Mouse (Mus musculus): ENCODE results near the gene Gm14408. TPM values are rescaled to one million over a fixed set of nuclear protein-coding genes. Genes with fewer than 3 reads are reported as not detected.
"Not testable (repeated sequence)": the region's sequence is repeated elsewhere in the genome, so short reads cannot be mapped to it uniquely, and the experiment has no call there.

The Gm14408 gene
- polyA plus RNA-seq (2016; fragmentation: Nextera tagmentation; extraction: Ambion mirVana), result not detected in 2 replicates

GRCm38 (mm10) chr2:176830840-176831239 is at the start of gene Gm14408:
Gene Gm14408 (plus strand): TSS chr2:176831140.
- not testable (repeated sequence) for H3K36me3 ChIP-seq (replicated peaks); H3K4me1 ChIP-seq; H3K4me3 ChIP-seq; DNase-seq (ENCODE audit: extremely low spot score, low spot score); H3K9me3 ChIP-seq; H3K27ac ChIP-seq; H3K27me3 ChIP-seq (ENCODE audit: poor library complexity, severe bottlenecking)
- WGBS, result 61% methylated on average over 1 of the region's 3 CpGs

- not testable (repeated sequence) for H3K27me3 ChIP-seq (ENCODE audit: poor library complexity, severe bottlenecking); H3K36me3 ChIP-seq (replicated peaks); DNase-seq (ENCODE audit: extremely low spot score, low spot score); H3K9me3 ChIP-seq; H3K27ac ChIP-seq; H3K4me1 ChIP-seq
- WGBS, result no CpG with 5 or more reads among the region's 6 CpGs
- H3K4me3 ChIP-seq, result peak within 1 kb of the TSS; percentile 51
Observed at GRCm38 (mm10) chr2:176798312-176798711, 32.6 kb upstream of the Gm14408 start, which contains the start of gene Gm14295. Gene Gm14295 (plus strand): TSS chr2:176798612.

DNA sequence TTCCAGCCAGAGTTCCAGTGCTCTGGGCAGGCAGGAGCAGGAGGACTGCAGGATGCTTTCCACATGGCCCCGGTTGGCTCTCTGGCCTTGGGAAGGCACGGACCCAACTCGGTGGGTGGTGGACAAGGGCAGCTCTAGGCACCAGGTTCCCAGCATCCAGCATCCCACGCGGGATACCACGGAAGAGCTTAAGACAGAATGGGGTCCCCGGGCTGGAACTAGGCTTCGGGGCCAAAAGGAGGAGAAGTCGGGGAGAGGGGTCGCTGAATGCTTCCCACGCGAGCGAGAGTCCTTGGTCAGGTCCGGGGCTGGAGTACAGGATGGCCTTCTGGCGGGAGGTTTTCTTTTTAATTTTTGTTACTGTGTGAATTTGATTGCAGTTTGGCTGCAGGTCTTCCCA is 32.2 kb upstream of the Gm14408 start:
- not testable (repeated sequence) for H3K4me1 ChIP-seq; H3K27me3 ChIP-seq (ENCODE audit: poor library complexity, severe bottlenecking); H3K36me3 ChIP-seq (replicated peaks); H3K9me3 ChIP-seq; H3K27ac ChIP-seq; DNase-seq (ENCODE audit: extremely low spot score, low spot score)
- 26% methylated on average over 15 of the region's 15 CpGs for WGBS
- H3K4me3 ChIP-seq, result peak overlapping the region; percentile 51

Other genes with a start within 250 kb of the Gm14408 start
- 16.8 and 17.2 TPM in 2 replicates for gene Gm14308, start 194.8 kb upstream of the Gm14408 start, polyA plus RNA-seq (2016; fragmentation: Nextera tagmentation; extraction: Ambion mirVana)
- 12.5 and 16.6 TPM in 2 replicates for gene Zfp973, start 160.6 kb upstream of the Gm14408 start, polyA plus RNA-seq (2016; fragmentation: Nextera tagmentation; extraction: Ambion mirVana)
- 31.5 and 35.4 TPM in 2 replicates for gene Gm14305, start 122.8 kb upstream of the Gm14408 start, polyA plus RNA-seq (2016; fragmentation: Nextera tagmentation; extraction: Ambion mirVana)
- 12.3 and 18.5 TPM in 2 replicates for gene Gm14295, start 32.5 kb upstream of the Gm14408 start, polyA plus RNA-seq (2016; fragmentation: Nextera tagmentation; extraction: Ambion mirVana)
- gene Gm14296, start 96.7 kb downstream of the Gm14408 start, polyA plus RNA-seq (2016; fragmentation: Nextera tagmentation; extraction: Ambion mirVana), result 14.3 and 14.4 TPM in 2 replicates
- gene Gm14419, start 169.8 kb downstream of the Gm14408 start, polyA plus RNA-seq (2016; fragmentation: Nextera tagmentation; extraction: Ambion mirVana), result 9.9 and 11.4 TPM in 2 replicates
- not detected in 2 replicates for gene Gm14401, start 243.2 kb downstream of the Gm14408 start, polyA plus RNA-seq (2016; fragmentation: Nextera tagmentation; extraction: Ambion mirVana)

Data from forebrain, embryonic 10.5 days (tissue).